Mouse (Mus musculus) frontal cortex, adult 2 months (tissue): ENCODE measurements at regions not wholly inside any gene's neighbourhood (a gene's known extent, or its start where the extent isn't known, plus 50 kb on each side); places are given as distances from the start of the nearest gene placed in this dataset.

Experiments used
- DNase-seq, 2 experiments: peaks; one replicate each; pipeline ENCODE4 v3.0.0; 2022; ENCODE audit warnings: low spot score in 1 of 2; ENCODE audit errors: extremely low spot score in 1 of 2

- peak; percentile 38 to 69 for DNase-seq
These were observed 54.4 kb upstream of the Ly86 start for GRCm38 (mm10) chr13:37290636-37291035.

- no peak for DNase-seq
These were observed 56.0 kb upstream of the Ly86 start for GRCm38 (mm10) chr13:37288993-37289392.

GRCm38 (mm10) chr13:37282515-37282914, 62.5 kb upstream of the Ly86 start:
- no peak for DNase-seq

GRCm38 (mm10) chr13:37279078-37279789, 65.8 kb upstream of the Ly86 start:
- no peak for DNase-seq

DNA sequence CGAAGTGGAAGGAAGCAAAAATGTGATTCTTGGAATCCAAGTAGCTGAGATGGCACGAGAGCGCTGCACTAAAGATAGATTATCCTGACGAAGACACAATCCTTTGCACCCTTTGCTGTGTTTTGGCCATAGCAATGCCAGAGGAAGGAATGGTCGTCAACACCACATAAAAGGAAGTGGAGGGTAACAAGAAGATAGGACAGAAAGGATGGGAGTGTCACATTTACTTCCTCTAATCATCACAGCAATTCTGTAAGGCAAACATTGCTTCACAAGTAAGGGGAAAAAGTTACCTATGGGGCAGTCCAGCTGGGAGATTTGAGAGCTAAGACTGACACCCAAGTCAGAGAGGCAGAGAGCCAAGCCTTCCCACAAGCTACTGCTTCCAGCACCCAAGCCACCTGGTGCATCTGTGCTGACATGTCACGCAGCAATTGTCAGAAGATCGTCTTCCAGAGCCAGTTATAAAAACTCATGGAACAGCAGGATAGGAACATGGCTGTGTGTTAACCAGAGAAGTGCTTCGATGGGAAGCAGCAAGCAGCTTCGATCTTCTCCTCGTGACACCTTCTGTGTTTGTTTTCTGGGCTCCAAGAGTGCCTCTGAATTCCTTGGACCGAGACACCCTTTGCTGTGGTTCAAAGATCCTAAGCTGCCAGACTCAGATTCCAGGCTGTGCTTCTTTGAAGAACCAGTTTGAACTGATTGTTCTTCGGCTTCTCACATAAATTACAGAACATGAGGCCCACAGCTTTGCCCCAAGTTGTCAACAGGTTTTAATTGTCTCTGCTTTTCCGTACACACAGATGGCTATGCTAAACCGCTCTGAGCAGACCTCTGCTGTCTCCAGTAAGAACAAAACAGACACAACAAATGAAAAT, 95.2 kb upstream of the Ly86 start:
- peak; percentile 3 to 12 for DNase-seq

DNA sequence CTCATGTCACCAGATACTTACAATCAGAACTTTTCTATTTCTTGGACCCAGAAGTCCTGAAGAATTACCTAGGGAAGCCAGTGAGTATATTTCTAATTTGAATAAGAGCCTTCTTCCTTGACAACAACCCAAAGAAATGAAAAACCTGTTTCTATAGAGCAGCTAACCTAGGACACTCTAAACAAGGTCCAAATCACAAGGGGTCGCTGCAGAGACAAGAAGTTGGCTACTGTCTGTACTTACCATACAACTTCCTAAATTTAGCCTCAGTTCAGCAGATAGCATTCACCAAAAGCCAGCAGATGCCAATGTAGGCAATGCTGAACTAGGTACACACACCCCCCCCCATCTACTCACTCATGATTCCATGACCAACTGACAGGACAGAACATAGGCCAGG, 96.3 kb upstream of the Ly86 start:
- DNase-seq = no peak

DNA sequence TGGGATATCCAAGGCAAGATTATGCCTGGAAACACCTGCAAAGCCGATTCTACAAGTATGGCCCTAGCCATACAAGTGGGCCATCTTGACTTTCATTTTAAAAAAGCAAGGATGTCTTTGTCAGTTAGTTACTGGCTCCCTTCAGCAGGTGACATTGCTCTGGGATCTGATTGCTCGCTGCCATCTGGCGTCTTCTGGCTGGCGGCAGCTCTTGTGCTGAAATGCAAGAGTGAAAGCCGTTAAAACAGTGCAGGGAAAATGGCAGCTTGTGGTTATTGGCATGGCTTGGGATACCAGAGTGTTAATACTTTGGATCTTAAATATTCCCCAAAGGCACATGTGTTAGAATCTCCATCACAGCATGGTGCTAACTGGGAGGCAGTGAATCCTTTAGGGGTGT, 105.0 kb upstream of the Ly86 start:
- DNase-seq = no peak

DNA sequence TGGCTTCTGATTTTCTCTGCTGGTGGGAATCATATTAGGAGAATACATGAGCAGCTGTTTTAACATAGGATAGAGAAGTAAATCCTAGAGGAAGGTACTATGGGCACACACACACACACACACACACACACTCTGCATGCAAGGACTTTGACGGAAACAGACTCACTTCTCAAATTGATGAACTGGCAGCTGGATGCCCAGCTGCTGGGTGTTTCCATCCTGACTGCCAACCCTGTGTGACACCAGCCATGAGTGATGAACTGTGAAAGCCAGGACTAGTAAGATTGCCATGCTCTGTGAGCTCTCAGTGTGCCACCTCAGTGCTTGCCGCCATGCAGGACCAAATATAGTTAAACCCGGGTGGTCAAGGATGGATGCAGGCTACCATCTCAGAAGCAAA, 107.7 kb upstream of the Ly86 start:
- no peak for DNase-seq

DNA sequence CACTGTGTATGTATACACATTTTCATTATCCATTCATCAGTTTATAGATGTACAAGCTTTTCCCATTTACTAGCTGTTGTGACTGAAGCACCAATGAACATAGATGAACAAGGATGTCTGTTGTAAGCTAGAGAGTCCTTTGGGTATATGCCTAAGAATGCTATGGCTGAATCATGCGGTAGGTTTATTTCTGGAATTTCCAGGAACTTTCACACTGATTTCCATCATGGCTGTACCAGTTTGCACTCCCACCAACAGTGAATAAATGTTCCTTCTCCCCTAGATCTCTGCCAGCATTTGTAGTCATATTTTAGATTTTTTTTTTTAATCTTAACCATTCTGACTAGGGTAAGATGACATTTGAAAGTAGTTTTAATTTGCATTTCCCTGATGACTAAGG, 119.2 kb upstream of the Ly86 start:
- peak; percentile 53 to 74 for DNase-seq

- no peak for DNase-seq
These were observed 124.6 kb upstream of the Ly86 start for GRCm38 (mm10) chr13:37220436-37220835.

GRCm38 (mm10) chr13:37218596-37218995, 126.4 kb upstream of the Ly86 start:
- DNase-seq = no peak

DNA sequence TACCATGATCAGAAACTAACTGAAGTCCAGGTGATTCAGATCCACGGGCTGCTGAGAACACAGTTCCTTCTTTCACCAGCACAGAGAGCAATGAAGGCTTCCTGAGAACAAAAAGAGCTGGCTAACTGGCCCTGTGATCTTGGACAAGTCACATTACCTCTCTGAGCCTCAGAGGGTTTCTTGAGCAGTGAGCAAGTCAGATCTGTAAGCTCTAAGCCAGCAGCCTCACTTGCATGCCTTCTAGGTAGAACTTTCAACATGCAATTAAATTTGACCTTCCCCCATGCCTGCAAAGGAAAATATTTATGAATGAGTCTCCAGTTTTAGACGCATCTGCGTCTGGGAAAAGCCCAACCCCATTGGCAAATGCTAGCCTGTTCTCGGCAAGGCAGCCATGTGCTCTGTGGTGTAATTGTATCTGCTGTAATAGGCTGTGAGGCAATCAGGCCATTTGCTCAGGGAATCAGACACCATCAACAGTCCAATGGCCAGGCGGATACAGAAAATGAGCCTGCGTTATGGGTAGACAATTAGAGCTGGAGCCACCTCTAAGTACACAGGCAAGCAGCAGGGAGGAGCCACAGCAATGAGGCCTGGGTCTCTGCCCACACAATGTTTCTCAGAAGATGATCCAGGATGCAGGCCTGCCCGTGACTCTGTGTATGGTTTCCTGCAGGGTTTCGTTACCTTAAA, 130.3 kb upstream of the Ly86 start:
- no peak for DNase-seq

DNA sequence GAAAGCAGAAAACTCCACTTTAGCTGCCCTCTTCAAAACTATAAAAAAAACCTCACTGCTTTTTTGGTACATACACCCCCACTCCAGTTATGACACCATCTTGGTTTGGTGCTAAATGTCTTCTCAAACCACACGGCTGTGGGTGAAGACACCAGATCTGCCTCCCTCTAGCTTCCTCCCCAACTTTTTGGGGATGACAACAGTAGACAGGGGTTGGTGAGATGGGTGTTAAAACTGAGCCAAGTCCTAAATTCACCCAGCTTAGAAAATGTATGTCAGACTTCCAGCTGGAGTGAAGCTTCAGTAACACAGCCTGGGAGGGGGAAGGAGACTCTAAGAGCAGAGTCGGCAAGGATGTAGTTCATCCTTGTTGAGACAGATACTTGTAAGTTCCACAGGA, 147.1 kb upstream of the F13a1 start:
- peak; percentile 52 to 71 for DNase-seq

- no peak for DNase-seq
These were observed 145.8 kb upstream of the F13a1 start for GRCm38 (mm10) chr13:37195857-37196256.

DNA sequence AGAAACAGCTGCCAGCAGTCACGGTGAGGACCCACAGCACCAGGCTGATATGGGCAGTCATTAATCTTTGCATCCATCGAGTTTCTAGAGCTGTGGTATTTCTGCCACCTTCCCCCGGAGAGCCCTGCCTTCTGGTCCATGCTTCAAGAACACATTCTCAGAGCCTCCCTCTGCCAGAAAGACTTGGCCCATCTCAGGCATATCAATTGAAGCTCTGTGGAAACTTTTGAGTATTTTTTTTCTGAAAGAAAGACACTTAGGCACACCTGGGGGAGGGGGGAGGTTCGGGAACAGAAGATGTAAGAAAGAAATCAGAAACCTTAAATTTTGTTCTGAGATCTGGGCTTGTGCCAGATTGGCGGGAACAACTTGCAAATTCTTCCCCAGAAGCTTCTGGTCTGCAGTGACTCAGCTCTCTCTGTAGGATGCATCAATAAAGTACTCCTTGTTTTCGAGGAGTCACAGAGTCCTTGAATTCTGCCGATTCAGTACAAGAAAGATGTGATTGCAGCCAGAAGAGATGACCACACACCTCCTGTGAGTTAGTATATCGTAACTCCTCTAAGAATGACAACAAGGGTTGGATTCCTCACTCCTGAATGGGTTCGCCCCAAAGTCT, 131.2 kb upstream of the F13a1 start:
- peak; percentile 17 to 47 for DNase-seq

DNA sequence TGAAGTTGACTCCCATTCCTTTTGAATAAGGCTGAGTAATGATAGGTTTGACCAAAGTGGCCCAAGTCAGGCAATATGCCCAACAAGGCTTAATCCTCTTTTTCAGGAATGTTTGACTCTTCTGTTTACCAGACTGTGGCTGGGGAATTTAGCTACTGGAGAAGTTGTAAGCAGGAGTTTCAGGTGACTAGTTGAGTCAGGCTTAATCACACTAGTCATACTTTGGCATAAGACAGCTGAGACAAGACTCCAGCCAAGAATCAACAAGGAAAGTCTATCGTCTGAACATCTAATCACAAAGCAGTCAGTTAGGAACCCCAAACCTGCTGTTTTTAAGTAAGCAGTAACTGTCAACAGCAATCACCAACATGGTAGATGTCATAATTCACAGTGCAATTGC, 126.5 kb upstream of the F13a1 start:
- DNase-seq = no peak

GRCm38 (mm10) chr13:37175997-37176396, 126.0 kb upstream of the F13a1 start:
- DNase-seq = no peak

GRCm38 (mm10) chr13:37158831-37159522, 108.9 kb upstream of the F13a1 start:
- peak; percentile 49 to 68 for DNase-seq

- DNase-seq = no peak
These were observed 107.8 kb upstream of the F13a1 start for GRCm38 (mm10) chr13:37157808-37158207.

GRCm38 (mm10) chr13:37151835-37152516, 101.9 kb upstream of the F13a1 start:
- DNase-seq = no peak
